Mouse (Mus musculus) cerebellum, postnatal 4 days (tissue): ENCODE measurements around the gene Tcap.
"Not testable (repeated sequence)": the region's sequence is repeated elsewhere in the genome, so short reads cannot be mapped to it uniquely, and the experiment has no call there.

Source experiments
- DNase-seq, 2 experiments: peaks; one replicate each; pipeline ENCODE4 v3.0.0; 2022; ENCODE audit warnings: low spot score in 2 of 2, mixed read lengths in 1 of 2

Gene Tcap

GRCm38 (mm10) chr11:98380106-98380505 is 3.5 kb upstream of the Tcap start:
- DNase-seq: peak in 1 of 2 experiments; percentile 72

GRCm38 (mm10) chr11:98381651-98382050 is 2.0 kb upstream of the Tcap start:
- no peak for DNase-seq

GRCm38 (mm10) chr11:98382405-98382804 is 1.2 kb upstream of the Tcap start:
- DNase-seq: not testable (repeated sequence)

- DNase-seq: no peak
Observed at GRCm38 (mm10) chr11:98384216-98384615, 605 bp downstream of the Tcap start.

DNA sequence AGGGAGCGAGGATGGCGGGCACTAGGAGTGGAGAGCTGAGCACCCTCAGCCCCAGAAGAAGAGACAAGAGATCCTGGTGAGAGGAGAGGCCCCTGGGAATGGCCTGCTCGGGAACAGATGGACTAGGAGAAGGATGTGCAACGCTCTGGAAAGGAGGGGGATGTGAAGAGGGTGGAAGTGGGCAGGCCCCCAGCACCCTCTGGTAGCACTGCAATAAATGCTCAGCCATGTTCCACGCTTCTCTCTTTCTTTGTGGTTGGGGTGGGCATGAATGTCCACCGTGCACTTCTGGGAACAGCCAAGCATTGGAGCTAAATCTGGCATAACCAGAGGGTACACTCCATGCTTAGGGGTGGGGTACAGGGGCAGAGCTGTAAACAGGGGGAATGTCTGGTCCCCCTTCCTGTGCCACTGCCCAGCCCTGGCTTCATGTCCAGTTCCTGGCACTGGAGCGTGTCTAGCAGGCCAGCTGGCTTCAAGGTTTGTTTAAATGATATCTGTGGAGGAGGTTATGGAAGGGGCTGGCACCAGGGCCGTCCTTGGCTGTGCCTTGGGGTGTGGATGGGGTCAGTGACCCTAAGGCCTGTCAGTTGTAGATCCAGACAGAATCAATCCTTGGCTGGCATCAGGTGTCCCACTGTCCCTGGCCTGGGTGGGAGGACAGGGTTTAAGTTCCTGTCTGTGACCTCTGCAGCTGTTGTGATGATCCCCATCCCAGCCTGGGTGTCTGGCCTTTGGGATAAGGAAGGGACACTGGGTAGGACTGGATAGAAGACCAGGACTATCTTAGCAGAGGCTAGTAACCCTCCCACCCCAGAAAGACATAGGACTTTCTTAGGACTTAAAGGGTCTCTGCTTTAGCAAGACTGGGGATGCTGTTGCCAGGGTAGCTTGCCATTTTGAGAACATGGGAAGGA is 1.4 kb downstream of the Tcap start:
- no peak for DNase-seq

DNA sequence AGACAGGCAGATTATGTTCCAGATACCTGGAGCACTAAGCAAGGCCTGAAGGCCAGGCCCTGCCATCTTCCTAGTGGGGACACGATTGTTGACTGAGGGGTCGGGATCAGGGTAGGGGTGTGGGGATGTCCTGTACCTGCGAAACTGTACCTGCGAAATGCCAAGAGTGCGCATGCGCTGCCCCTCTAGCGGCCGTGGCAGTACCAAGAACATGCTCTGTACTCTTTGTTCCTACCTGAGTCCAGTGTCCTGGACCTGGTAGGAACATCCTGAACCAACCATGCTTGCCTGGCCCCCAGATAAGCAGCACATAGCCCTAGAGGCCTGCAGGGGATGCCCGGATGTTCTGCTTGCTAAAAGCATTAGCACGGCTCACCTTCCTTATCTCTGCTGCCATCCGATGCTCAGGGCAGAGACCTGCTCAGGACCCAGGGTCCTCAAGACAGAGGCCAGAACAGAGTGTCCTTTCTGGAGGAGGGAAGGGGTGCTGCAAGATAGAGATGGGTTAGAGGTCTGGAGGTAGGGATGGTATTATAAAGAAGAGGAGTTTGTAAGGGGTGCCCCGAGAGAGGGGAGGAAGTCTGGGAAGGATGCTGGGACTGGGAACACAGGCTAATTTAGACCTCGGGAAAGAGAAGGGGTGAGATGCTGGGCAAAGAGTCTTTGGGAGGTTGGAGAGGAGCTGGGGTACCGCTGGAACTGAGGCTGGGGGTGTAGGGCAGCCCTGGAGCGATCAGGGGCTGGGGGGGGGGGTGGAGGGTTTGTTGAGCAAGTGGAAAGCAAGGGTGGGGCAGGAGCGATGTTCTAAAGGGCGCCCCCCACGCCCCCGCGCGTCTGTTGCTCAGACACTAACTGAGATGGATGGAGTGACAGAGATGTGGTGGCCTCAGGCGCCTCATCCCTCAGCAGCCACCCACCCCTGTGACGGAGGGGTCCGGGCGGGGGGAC is 2.3 kb downstream of the Tcap start, which contains the start of gene Pnmt:
Pnmt (plus strand) TSS at position 813 of the 948 bp plus-strand sequence.
- no peak for DNase-seq

DNA sequence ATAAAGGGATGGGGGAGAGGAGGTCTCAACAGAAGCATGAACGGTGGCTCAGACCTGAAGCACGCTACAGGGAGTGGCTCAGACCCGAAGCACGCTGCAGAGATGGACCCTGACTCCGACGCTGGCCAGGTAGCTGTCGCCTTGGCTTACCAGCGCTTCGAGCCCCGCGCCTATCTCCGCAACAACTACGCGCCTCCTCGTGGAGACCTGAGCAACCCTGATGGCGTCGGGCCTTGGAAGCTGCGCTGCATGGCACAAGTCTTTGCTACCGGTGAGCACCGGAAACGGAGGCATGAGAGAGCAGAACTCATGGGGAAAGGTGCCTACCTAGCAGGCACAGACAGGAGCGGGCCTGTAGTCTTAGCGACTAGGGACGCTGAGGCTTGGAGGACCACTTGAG is 3.0 kb downstream of the Tcap start:
- no peak for DNase-seq

- no peak for DNase-seq
Observed at GRCm38 (mm10) chr11:98387056-98387577, 3.5 kb downstream of the Tcap start.

DNA sequence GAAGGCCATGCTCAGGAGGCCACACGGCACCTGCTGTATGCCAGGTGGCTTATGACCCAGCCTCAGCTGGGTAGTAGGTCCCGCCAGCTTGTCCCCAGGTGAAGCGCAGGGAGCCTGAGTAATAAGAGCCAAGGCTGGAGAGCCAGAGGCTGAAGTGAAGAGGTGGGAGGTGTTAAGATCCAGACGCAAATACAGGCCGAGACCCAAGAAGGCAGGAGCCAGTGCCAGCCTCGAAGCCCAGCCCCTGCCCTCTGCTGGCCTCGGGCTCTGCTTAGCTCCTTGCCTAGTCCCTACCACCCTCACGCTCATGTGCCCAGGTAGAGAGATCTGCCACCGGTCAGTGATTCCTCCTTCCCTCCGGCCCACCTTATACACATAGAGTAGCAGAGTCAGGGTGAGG is 4.7 kb downstream of the Tcap start:
- no peak for DNase-seq

- no peak for DNase-seq
Observed at GRCm38 (mm10) chr11:98389221-98389780, 5.7 kb downstream of the Tcap start.

GRCm38 (mm10) chr11:98390141-98390540 is 6.5 kb downstream of the Tcap start:
- no peak for DNase-seq

DNA sequence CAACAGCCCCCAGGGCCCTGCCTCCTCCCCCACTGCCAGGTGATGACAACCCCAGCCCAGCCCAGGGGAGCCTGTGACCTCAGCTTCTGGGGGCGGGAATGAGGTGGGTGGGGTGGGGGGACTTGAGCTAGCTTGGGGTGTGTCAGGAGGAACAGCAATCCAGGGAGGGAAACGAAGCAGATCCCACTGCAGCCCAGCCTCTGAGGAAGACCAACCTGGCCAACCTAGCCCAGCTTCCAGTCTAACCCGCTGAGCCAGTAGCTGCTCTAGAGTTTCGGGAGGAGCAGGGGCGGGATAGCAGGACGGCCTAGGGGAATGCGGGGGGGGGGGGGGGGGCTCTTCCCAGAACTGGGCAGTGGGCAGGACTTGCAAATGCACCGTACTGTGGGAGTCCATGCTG is 8.4 kb downstream of the Tcap start:
- no peak for DNase-seq

- DNase-seq: no peak
Observed at GRCm38 (mm10) chr11:98392645-98393044, 9.0 kb downstream of the Tcap start.

GRCm38 (mm10) chr11:98393317-98393716 is 9.7 kb downstream of the Tcap start:
- DNase-seq: no peak

GRCm38 (mm10) chr11:98394301-98394700 is 10.7 kb downstream of the Tcap start:
- DNase-seq: no peak

DNA sequence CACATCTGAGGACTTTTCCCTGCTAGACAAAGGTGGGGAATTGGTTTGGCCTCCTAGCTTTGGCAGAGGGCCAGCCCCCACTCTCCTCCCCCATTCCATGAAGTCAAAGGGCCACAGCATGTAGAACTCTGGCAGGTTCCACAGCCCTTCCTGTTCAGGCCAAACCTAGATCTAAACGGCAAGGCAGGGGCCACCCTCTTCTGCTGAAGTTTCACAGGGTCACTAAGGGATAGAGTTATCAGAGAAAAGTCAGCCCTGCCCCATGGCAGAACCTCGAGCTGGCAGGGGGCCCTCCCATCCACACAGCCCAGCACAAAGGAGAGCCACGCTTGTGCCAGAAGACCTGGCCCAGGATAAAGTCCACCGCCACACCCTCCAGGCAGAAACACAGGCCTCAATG is 11.4 kb downstream of the Tcap start:
- DNase-seq: no peak

DNA sequence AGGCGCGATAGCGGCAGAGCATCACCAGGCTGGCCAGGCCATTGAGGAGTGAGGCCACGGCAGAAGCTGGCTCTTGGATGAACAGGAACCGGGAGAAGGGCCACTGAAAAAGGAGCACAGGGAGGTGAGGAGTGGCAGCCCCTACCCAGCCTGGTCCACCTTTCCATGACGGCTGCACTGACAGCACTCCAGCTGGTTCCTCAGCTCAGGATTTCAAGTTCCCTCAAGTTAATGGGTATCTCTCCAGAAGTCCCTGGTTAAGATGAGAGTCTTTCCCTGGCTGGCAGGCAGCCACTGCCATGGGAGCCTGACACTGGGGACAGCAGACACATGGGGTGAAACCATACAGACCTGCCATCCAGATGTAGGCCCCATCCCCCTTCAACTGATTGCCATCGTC is 14.3 kb downstream of the Tcap start:
- DNase-seq: no peak

- DNase-seq: peak; percentile 74 to 87
Observed at GRCm38 (mm10) chr11:98400161-98400726, 16.6 kb downstream of the Tcap start, which contains the start of gene Pgap3. TSS of gene Pgap3 (minus strand) at chr11:98400490.

DNA sequence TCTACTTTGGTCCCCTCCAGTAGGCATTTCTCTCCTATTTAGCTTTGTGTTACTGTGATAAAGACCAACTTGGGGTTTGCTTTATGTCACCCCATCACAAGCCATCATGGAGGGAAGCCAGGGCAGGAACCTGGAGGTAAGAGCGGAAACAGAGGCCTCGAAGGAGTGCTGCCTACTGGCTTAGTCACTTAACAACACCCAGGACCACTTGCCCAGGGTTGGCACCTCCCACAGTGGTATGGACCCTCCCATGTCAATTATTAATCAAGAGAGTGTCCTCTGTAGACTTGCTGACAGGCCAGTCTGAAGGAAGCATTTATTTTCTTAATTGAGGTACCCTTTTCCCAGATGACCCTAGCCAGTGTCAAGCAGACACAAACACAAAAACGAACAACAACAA is 17.2 kb downstream of the Tcap start:
- DNase-seq: no peak

DNA sequence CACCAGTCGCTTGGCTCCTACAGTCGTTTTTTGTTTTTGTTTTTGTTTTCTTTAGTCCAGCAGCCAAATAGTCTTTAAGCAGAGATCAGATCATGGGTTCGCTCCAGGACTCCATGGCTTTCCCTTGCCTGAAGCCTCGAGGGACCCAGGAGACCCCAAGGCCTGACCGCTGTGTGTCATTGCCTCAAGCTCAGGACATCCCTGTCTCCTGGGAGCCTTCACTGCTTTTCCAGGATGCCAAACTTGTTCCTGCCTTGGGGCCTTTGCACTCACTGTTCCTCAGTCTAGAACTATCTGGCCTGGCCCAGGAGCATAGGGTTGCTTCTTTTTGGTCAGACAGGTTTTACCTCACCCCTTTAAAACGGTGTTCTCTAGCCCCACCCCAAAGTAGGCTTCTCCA is 23.0 kb downstream of the Tcap start:
- DNase-seq: no peak

- DNase-seq: no peak
Observed at GRCm38 (mm10) chr11:98408872-98409271, 25.3 kb downstream of the Tcap start.
